Mouse (Mus musculus) urinary bladder, adult 18-20 months (tissue): ENCODE measurements at regions not wholly inside any gene's neighbourhood (a gene's known extent, or its start where the extent isn't known, plus 50 kb on each side); places are given as distances from the start of the nearest gene placed in this dataset.

Experiments used
- DNase-seq, 2 experiments: peaks; one replicate each; pipeline ENCODE4 v3.0.0; 2022; ENCODE audit warnings: low spot score in 2 of 2, mixed read lengths in 2 of 2

GRCm38 (mm10) chr13:42589607-42590006 lies 90.8 kb upstream of the Phactr1 start:
- no peak for DNase-seq

GRCm38 (mm10) chr13:42590415-42590814 lies 90.0 kb upstream of the Phactr1 start:
- no peak for DNase-seq

DNA sequence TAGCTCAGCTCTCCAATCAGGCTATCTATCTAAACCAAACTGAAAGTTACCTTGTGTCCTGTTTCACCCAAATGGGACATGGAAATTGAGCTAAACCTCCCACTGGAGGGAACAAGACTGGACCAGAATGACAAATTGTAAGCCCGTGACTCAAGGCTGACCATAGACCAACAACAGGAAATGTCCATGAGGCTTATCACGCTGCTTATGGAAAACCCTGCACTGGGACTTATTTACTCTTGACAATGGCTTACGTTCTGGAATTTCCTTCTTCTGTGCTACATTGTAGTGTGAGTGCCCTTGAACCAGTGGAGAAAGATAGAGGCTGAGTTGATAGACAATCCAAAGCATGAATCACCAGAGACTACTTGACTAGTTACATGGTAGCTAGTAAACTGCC lies 87.5 kb upstream of the Phactr1 start:
- no peak for DNase-seq

GRCm38 (mm10) chr13:42593488-42594170 lies 86.8 kb upstream of the Phactr1 start:
- no peak for DNase-seq

DNA sequence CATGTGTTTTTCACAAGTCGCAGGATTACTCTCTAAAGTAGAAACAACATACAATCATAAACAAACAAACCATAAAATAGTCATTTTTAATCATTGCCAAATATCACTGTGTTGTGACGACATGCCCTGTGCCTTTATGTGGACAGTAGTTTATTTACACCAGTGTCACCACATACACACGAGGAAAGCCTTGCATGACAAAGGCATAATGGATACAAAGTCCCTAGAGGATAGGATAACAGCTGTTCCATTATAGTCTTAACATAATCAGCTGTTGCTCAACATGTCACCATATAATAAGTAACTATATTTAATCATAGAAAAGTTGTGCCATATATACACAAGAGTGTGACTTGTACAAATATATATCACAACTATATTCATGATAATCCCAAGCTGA lies 85.2 kb upstream of the Phactr1 start:
- DNase-seq: no peak

GRCm38 (mm10) chr13:42597781-42598180 lies 82.6 kb upstream of the Phactr1 start:
- no peak for DNase-seq

DNA sequence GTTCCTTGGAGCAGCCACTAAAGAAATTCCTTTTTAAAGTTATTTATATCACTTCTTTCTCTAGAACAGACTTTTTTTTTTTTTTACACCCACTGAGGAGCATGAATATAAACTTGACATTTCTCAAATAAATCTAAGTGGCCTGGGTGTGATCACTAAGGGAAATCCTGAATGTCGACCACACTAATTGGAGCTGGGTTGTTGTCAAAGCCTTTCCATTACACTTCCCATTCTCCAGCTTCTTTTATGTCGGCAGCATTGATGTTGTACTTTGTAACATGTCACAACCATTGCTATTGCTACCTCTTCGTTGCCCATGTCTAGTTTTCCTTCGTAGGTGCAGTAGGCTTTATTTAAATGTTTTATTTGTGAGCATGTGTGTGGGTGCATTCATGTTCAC lies 77.1 kb upstream of the Phactr1 start:
- DNase-seq: no peak

DNA sequence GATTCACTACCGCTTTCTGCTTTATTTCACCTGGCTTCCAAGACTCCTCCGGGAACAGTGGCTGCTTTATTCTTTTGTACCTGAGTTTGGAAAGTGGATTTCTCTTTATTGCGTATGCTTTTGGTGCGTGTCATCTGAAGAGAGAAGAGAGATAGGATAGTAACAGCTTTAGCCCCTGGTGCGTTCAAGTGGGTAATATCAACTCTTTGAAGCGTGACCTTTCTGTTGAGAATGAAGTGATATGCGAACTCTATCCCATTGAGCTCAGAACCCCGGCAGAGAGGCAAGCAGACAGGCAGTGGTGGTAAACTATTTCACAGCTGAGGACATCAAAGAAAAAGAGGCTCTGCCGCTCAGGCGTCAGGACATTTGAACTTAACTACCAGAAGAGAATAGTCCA lies 72.7 kb upstream of the Phactr1 start:
- DNase-seq: no peak

DNA sequence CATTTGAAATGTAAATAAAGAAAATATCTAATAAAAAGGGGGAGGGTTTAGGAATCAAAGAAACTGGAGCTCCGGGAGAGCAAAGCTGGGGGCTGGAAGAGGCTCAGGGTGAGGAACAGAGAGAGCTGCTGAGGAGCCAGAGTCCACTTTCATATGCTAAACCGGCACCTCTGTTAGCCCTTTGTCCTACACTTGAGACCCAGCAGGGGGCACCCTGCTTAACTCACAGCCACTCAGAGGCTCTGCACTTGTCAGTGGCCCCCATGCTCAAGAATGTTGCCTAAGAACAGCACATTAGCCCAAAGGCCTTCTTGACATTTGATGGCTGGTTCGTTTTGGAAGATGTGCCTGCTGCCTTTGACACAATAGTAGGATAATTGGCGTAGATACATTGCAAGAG lies 71.5 kb upstream of the Phactr1 start:
- no peak for DNase-seq

- DNase-seq: no peak
These were observed 67.1 kb upstream of the Phactr1 start for GRCm38 (mm10) chr13:42613326-42613725.

GRCm38 (mm10) chr13:42615826-42616225 lies 64.6 kb upstream of the Phactr1 start:
- no peak for DNase-seq

DNA sequence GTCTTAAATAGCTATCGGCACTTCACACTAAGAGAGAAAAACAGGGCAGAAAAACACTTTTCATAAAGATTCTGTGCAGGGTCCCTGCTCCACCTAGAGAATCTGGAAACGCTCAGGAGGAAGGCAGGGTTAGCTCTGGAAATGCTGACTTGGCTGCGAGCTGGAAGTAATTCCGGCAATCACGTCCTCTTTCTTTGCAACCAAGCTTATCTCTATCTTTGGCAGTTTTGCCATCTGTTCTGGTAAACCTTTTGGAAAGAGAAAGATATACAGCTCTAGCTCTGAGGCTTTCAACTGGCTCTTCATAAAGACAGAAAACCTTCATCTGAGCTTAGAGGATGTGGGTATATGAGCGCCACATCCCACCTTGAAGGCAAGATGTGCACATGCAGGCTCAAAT lies 63.2 kb upstream of the Phactr1 start:
- no peak for DNase-seq

- peak in 1 of 2 experiments; percentile 28 for DNase-seq
These were observed 62.6 kb upstream of the Phactr1 start for GRCm38 (mm10) chr13:42617844-42618243.

GRCm38 (mm10) chr13:42619555-42620280 lies 60.7 kb upstream of the Phactr1 start:
- no peak for DNase-seq

DNA sequence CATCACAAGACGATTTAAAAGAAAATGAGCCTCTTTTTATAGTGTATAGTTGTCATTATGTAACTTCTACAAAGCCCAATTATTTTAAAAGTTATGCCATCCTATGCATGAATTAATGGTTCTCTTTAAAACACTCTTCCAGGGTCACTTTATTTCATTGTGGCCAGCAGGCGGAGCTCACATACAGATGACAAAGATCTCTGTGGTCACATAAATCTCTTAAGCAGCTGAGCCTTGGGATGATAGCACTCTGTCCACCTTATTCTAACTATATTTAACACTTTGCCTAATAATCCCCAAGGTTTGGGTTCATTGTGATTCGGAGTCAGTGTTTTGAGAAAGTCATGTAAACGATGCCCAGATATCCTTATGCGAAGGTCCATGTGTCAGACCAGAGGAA lies 56.9 kb upstream of the Phactr1 start:
- DNase-seq: no peak
